Mouse (Mus musculus) spleen, postnatal 14 days (tissue): ENCODE measurements around the gene Chst15.
A peak's percentile ranks its signal among the peaks of the same experiment; 100 is the strongest.

Experiments used
- DNase-seq, 2 experiments: peaks; one replicate each; pipeline ENCODE4 v3.0.0; 2021 to 2022; ENCODE audit warnings: low spot score in 2 of 2

The Chst15 gene

GRCm38 (mm10) chr7:132263186-132263585 lies 53.8 kb downstream of the Chst15 start:
- no peak for DNase-seq

GRCm38 (mm10) chr7:132262696-132263095 lies 54.3 kb downstream of the Chst15 start:
- no peak for DNase-seq

GRCm38 (mm10) chr7:132261885-132262284 lies 55.1 kb downstream of the Chst15 start:
- no peak for DNase-seq

GRCm38 (mm10) chr7:132260632-132261031 lies 56.4 kb downstream of the Chst15 start:
- DNase-seq, result no peak

GRCm38 (mm10) chr7:132258817-132259216 lies 58.2 kb downstream of the Chst15 start:
- DNase-seq, result no peak

GRCm38 (mm10) chr7:132258216-132258615 lies 58.8 kb downstream of the Chst15 start:
- DNase-seq, result no peak

- no peak for DNase-seq
These were observed 63.5 kb downstream of the Chst15 start for GRCm38 (mm10) chr7:132253513-132253912.

- DNase-seq, result no peak
These were observed 64.0 kb downstream of the Chst15 start for GRCm38 (mm10) chr7:132253078-132253477.

- DNase-seq, result no peak
These were observed 67.4 kb downstream of the Chst15 start for GRCm38 (mm10) chr7:132249563-132250119.

- no peak for DNase-seq
These were observed 69.5 kb downstream of the Chst15 start for GRCm38 (mm10) chr7:132247567-132247966.

GRCm38 (mm10) chr7:132247091-132247490 lies 69.9 kb downstream of the Chst15 start:
- DNase-seq, result no peak

- DNase-seq, result no peak
These were observed 71.3 kb downstream of the Chst15 start for GRCm38 (mm10) chr7:132245730-132246129.

- DNase-seq, result no peak
These were observed 72.4 kb downstream of the Chst15 start for GRCm38 (mm10) chr7:132244637-132245036.

- DNase-seq, result no peak
These were observed 73.8 kb downstream of the Chst15 start for GRCm38 (mm10) chr7:132243225-132243624.

- peak in 1 of 2 experiments; percentile 7 for DNase-seq
These were observed 74.3 kb downstream of the Chst15 start for GRCm38 (mm10) chr7:132242617-132243141.

- no peak for DNase-seq
These were observed 78.1 kb downstream of the Chst15 start for GRCm38 (mm10) chr7:132238921-132239320.

GRCm38 (mm10) chr7:132237191-132237590 lies 79.8 kb downstream of the Chst15 start:
- no peak for DNase-seq

- no peak for DNase-seq
These were observed 80.2 kb downstream of the Chst15 start for GRCm38 (mm10) chr7:132236789-132237188.

- DNase-seq, result no peak
These were observed 82.8 kb downstream of the Chst15 start for GRCm38 (mm10) chr7:132234250-132234649.

- DNase-seq, result no peak
These were observed 83.3 kb downstream of the Chst15 start for GRCm38 (mm10) chr7:132233732-132234131.

GRCm38 (mm10) chr7:132232937-132233336 lies 84.1 kb downstream of the Chst15 start:
- no peak for DNase-seq

GRCm38 (mm10) chr7:132231476-132231875 lies 85.6 kb downstream of the Chst15 start:
- DNase-seq, result no peak

GRCm38 (mm10) chr7:132230961-132231360 lies 86.1 kb downstream of the Chst15 start:
- no peak for DNase-seq

GRCm38 (mm10) chr7:132227075-132227640 lies 89.9 kb downstream of the Chst15 start:
- DNase-seq, result no peak
